Mouse (Mus musculus) embryonic facial prominence, embryonic 14.5 days (tissue): ENCODE results near the gene Ttll11. TPM values are rescaled to one million over a fixed set of nuclear protein-coding genes. Genes with fewer than 3 reads are reported as not detected.

Experiments
- ATAC-seq: fragments of 200-750 bp; cut with Nextera tagmentation; 2 replicates; pipeline ENCODE4 v1.8.0; 2017; ENCODE audit warnings: low read depth, moderate number of reproducible peaks, moderate TSS enrichment
- DNase-seq: peaks from one replicate; pipeline ENCODE4 v3.0.0-alpha.2; 2015; ENCODE audit warnings: low spot score
- H3K27ac ChIP-seq: fragments of 300-500 bp; sonication (generic); replicated peaks from 2 replicates; pipeline ENCODE4 v1.5.1; 2014; ENCODE audit warnings: low read depth, mild to moderate bottlenecking, low read length, moderate library complexity
- H3K27me3 ChIP-seq: fragments of 300-500 bp; sonication (generic); replicated peaks from 2 replicates; pipeline ENCODE4 v1.6.1; 2014; ENCODE audit warnings: low read length; ENCODE audit not compliant: control insufficient read depth, insufficient read depth
- H3K36me3 ChIP-seq: fragments of 300-500 bp; sonication (generic); 2 replicates; pipeline ENCODE4 v1.6.1; 2014; ENCODE audit warnings: low read length, mixed read lengths; ENCODE audit not compliant: control insufficient read depth, insufficient read depth
- H3K4me1 ChIP-seq: fragments of 300-500 bp; sonication (generic); 2 replicates; pipeline ENCODE4 v1.6.1; 2014; ENCODE audit warnings: antibody characterized with exemption, low read length; ENCODE audit not compliant: control insufficient read depth, insufficient read depth
- H3K4me2 ChIP-seq: fragments of 300-500 bp; sonication (generic); 2 replicates; pipeline ENCODE4 v1.6.1; 2014; ENCODE audit warnings: low read depth, mild to moderate bottlenecking, low read length, moderate library complexity, mixed read lengths
- H3K4me3 ChIP-seq: fragments of 300-500 bp; sonication (generic); 2 replicates; pipeline ENCODE4 v1.5.1; 2014; ENCODE audit warnings: low read depth, mild to moderate bottlenecking, low read length
- H3K9ac ChIP-seq: fragments of 300-500 bp; sonication (generic); 2 replicates; pipeline ENCODE4 v1.6.1; 2014; ENCODE audit warnings: low read depth, mild to moderate bottlenecking, low read length, moderate library complexity, mixed read lengths
- H3K9me3 ChIP-seq: fragments of 300-500 bp; sonication (generic); 2 replicates; pipeline ENCODE4 v1.6.1; 2016; ENCODE audit warnings: low read length; ENCODE audit not compliant: control insufficient read depth
- WGBS: fragments of 180-500 bp; shearing (Covaris S2); extraction: QIAGEN DNeasy Blood & Tissue Kit; methylation state at CpG from one replicate; pipeline ENCODE4 v1.1.7; 2014; 5-methylcytosine and 5-hydroxymethylcytosine counted together
- polyA plus RNA-seq: library from polyadenylated mRNA; unstranded; fragments of >200 nt; fragmentation: Nextera tagmentation; extraction: Ambion mirVana; gene quantifications from 2 replicates; pipeline ENCODE4 v1.2.1, GENCODE M21; 2014

Gene Ttll11
- polyA plus RNA-seq, 1 experiment from 2014 or later = 1.8 TPM

GRCm38 (mm10) chr2:35851420-35852163 is 128.1 kb downstream of the Ttll11 start:
- WGBS = 36% methylated on average over 17 of the region's 17 CpGs
- DNase-seq = peak; percentile 42
- Histone ChIP-seq H3K9me3 (no peaks in the 10 kb centered on the region), H3K4me3 (no peak overlapping the region), H3K36me3 (no peaks in the 10 kb centered on the region), H3K4me2 (peak overlapping the region; percentile 7; the same call in 1 of the 2 replicates), H3K9ac (no peak overlapping the region), H3K27me3 (no peaks in the 10 kb centered on the region), H3K4me1 (0 out of 2 replicates have a peak, but pooled peaks cover 3% of the 10 kb centered on the region), H3K27ac (no peak overlapping the region)
- peak; percentile 15; the same call in 1 of the 2 replicates for ATAC-seq

- Histone ChIP-seq H3K9ac (no peak overlapping the region), H3K27ac (no peak overlapping the region), H3K27me3 (no peaks in the 10 kb centered on the region), H3K4me2 (no peak overlapping the region), H3K36me3 (no peaks in the 10 kb centered on the region), H3K4me3 (no peak overlapping the region), H3K4me1 (0 out of 2 replicates have a peak, but pooled peaks cover 6% of the 10 kb centered on the region), H3K9me3 (no peaks in the 10 kb centered on the region)
- no peak for DNase-seq
- WGBS = 56% methylated on average over 10 of the region's 10 CpGs
- no peak; the same call in 1 of the 2 replicates for ATAC-seq
Observed at GRCm38 (mm10) chr2:35849632-35850230, 130.0 kb downstream of the Ttll11 start.

DNA sequence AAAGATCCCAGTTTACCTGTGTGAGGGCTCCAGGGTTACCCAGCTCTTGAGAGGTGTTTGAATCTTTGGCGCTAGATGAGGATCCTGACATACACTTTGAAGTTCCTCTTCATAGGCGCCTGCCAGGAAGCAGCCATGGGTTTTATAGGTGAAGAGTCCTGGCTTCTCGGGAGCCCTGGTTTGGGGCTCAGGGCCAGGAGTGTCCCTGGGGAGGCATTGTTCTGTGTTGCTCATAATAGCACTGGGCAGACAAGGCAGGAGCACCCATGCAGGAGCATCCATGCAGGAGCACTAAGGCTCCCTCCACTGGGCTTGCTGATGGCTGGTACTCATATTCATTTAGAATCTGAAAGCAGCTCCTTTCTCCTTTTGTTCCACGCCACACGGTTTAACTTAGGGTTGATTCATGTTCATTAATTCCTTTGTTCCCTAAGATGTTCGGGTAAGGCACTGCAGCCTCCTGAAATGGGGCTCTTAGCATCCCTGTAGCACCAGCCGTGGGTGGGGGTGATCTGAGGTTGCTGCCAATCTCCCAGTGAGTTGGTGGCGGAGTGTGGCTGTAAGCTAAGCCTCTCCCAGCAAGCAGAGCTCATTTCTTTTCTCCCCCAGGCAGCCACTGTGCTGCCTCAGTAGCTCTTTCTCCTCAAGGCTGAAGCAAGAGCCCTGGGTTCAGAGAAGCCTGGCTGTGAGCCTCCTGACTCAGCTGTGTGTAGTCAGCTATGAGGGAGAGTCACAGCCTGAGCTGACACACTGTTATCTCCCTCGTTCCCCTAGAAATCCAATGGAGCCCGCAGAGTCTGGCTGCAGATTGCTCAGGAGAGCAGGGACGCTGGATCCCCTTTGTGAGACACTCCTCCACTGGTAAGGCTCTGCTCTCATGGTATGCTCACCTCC is 133.9 kb downstream of the Ttll11 start:
- 54% methylated on average over 11 of the region's 11 CpGs for WGBS
- no peak for DNase-seq
- Histone ChIP-seq H3K9me3 (no peaks in the 10 kb centered on the region), H3K4me2 (no peak overlapping the region), H3K27me3 (no peaks in the 10 kb centered on the region), H3K4me3 (no peak overlapping the region), H3K4me1 (peaks cover 8% of the 10 kb centered on the region; the same call in 1 of the 2 replicates), H3K27ac (no peak overlapping the region), H3K36me3 (no peaks in the 10 kb centered on the region), H3K9ac (no peak overlapping the region)
- no peak for ATAC-seq

DNA sequence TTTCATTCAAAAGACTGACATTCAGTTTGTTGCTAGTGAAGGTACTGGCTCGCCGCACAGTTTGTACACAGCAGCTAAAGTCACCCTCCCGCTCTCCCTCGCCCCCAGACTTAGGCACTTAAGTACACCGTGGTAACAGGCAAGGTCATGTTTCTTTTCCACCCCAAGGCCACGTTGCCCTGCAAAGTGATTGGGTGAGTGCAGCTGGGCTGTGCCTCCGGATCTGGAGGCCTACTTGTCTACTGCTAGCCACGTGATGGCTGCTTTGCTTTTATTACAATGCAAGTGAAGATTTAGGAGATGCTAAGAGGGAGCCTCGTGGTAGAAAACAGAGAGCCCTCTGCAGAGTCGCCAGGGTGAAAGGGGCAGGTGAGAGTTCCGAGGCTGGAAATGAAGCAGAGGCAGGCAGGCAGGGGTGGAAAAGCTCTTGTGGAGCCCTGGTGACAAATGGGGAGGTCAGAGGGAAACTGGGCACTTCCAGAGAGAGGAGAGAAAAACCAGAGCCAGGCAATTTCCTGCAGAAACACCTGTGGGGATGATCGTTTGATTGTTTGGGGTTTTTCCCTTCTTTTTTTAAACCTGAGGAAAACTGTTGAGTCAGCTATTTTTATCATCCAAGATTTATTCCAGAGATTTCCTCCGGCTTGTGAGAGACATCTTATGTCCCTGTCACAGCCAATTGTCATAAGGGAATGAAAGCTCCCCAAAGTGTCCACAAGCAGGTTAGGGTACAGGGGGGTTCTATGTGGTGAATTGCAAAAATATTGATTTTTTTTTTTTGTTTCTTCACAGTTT is 135.6 kb downstream of the Ttll11 start:
- H3K4me1 ChIP-seq = peaks cover 8% of the 10 kb centered on the region; the same call in 1 of the 2 replicates
- H3K4me2 ChIP-seq = no peak overlapping the region
- WGBS = 25% methylated on average over 13 of the region's 13 CpGs
- H3K36me3 ChIP-seq = no peaks in the 10 kb centered on the region
- no peak overlapping the region for H3K9ac ChIP-seq
- no peaks in the 10 kb centered on the region for H3K9me3 ChIP-seq
- peak; percentile 45 for DNase-seq
- ATAC-seq = no peak; the same call in 1 of the 2 replicates
- no peak overlapping the region for H3K4me3 ChIP-seq
- no peak overlapping the region for H3K27ac ChIP-seq
- H3K27me3 ChIP-seq = no peaks in the 10 kb centered on the region

DNA sequence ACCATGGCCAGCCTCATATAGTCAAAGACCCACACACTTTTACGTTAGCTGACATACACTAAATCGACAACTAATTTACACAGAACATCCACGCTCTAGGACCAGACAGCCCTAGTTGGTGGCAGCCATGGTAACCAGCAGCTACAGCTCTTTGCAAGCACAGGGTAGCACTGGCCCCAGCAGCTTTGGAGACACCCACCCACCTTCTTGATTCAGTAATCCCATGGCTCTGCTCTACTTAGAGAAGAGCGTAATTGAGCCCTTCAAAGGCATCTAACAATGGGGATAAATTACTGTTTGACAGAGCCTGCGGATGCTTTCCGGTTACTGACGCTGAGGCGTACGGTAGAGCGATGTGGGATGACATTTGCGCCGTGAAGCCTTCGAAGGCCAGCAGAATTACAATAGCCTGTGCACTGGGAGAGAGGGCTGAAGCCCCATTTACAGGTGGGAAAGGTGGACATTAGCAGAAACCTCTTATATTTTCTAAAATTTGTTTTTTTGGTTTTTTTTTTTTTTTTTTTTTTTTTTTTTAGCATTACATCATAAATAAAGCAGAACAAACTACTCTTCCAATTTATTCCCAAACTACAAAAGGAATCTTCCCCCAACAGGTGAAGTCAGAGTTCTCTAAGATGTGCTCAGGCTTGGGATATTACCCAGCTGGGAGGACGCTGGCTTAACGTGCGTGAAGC is 136.8 kb downstream of the Ttll11 start:
- 0 out of 2 replicates have a peak, but pooled peaks have one; percentile 30 for ATAC-seq
- 88% methylated on average over 16 of the region's 16 CpGs for WGBS
- Histone ChIP-seq H3K9me3 (no peaks in the 10 kb centered on the region), H3K9ac (no peak overlapping the region), H3K4me1 (peaks cover 8% of the 10 kb centered on the region; the same call in 1 of the 2 replicates), H3K27me3 (no peaks in the 10 kb centered on the region), H3K4me2 (no peak overlapping the region), H3K27ac (no peak overlapping the region), H3K4me3 (no peak overlapping the region), H3K36me3 (no peaks in the 10 kb centered on the region)
- peak; percentile 39 for DNase-seq

GRCm38 (mm10) chr2:35841841-35842420 is 137.8 kb downstream of the Ttll11 start:
- Histone ChIP-seq H3K27ac (no peak overlapping the region), H3K36me3 (no peaks in the 10 kb centered on the region), H3K9me3 (peaks cover 6% of the 10 kb centered on the region; the same call in 1 of the 2 replicates), H3K9ac (no peak overlapping the region), H3K4me1 (peaks cover 8% of the 10 kb centered on the region; the same call in 1 of the 2 replicates), H3K4me2 (no peak overlapping the region), H3K27me3 (no peaks in the 10 kb centered on the region), H3K4me3 (no peak overlapping the region)
- no peak for DNase-seq
- WGBS = 48% methylated on average over 4 of the region's 4 CpGs
- no peak for ATAC-seq

DNA sequence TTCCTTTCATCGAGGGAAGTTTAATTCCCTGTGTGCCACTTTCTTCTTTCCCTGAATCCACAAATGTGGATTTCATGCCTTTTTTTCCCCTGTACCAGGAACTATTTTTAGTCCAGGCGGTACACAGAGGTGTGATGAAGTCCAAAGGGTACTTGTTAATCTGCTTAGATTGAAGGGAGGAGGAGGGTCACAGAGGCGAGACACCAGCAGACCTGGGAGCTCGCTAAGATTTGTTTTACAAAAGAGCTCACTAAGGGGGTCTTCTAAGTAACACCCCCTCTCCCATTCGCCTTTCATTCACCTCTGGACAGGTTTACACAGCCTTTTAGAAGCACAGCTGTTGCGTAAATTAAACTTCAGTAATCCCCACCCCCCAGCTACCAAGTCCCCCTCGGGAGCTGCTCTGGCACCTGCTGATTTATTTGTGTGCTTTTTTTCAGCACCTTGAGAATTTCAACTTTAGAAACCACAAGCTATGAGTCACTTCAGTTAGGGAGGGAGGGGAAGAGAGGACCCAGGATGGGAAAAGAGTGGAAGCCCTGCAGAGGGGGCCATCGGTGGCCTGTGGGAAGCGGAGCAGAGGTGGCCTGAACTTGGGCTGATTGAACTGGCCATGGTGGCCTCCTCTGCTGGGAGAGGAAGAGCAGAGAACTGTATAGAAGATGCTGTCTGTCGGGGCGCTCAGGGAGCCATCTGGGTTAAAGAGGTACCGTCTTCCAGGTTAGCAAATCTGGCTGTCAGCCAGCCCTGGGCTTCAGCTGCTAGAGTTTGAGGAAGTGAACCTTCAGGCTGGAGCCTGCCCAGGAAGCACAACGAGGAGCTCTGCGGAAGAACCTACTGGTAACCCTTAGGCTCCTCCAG is 138.5 kb downstream of the Ttll11 start:
- peaks cover 8% of the 10 kb centered on the region; the same call in 1 of the 2 replicates for H3K4me1 ChIP-seq
- no peak overlapping the region for H3K9ac ChIP-seq
- H3K27me3 ChIP-seq = no peaks in the 10 kb centered on the region
- DNase-seq = peak; percentile 85
- H3K4me3 ChIP-seq = no peak overlapping the region
- no peak overlapping the region for H3K27ac ChIP-seq
- 22% methylated on average over 14 of the region's 14 CpGs for WGBS
- H3K9me3 ChIP-seq = peaks cover 13% of the 10 kb centered on the region
- no peak overlapping the region for H3K4me2 ChIP-seq
- no peaks in the 10 kb centered on the region for H3K36me3 ChIP-seq
- peak; percentile 53 for ATAC-seq
